Mouse (Mus musculus) gastrocnemius, postnatal 25 days (tissue): Measurements from ENCODE around the gene Rgl3. TPM values are rescaled to one million over a fixed set of nuclear protein-coding genes. Genes with fewer than 3 reads are reported as not detected.

ENCODE experiments used
- DNase-seq: peaks from one replicate; pipeline ENCODE4 v3.0.0; 2022
- total RNA-seq, 2 experiments: library from RNA; stranded (reverse); gene quantifications; 1 replicate in 1 of 2; 2 replicates in 1 of 2; pipeline ENCODE4 v1.2.3; 2021

Gene Rgl3
- total RNA-seq, 2 experiments from 2014 or later, result 0.33 to 0.83 TPM

DNA sequence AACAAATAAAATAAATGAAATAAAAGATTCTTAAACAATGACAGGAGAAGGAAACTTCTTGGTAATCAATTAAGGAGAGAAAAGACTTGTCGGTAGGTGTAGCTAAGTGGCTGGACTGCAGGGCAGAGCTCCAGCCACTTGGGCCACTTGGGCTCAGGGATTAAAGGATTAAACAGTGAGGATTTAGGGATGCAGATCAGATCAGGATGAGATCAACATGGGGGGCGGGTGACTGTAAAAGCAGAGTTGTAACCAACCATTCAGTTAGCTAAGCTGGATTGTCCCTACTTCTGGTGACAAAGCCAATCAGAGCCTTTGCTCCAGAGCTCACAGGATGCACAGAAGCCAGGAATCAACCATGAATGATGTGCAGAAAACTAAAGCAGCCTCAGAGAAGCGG lies 5.3 kb downstream of the Rgl3 start:
- DNase-seq, result no peak

DNA sequence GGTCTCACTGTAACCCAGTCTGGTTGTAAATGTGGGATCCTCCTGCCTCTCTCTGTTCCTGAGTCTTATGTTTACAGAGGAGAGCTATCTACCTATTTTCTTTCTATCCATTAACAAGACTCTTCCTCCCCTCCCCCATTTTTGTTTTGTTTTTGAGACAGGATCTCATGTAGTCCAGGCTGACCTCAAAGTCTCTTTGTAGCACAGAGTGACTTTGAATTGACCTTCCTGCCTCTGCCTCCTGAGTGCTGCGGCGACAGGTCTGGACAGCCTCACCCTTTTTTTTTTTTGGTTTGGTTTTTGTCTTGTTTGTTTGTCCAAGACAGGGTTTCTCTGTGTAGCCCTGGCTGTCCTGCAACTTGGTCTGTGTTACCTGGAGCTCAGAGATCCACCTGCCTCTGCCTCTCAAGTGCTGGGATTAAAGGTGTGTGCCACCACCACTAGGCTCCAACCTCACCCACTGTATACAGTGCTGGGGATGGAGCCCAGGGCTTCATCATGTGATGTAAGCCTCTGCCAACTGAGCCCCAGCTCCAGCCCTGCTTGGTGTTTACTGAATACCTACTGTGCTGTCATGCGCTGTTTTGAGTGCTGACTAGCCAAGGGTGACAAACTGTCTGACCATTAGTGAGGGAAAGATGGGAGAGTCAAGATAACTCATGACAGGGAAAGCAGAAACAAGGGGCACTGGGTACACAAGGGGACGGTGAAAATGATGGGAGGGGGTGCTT lies 10.7 kb downstream of the Rgl3 start:
- DNase-seq, result no peak

DNA sequence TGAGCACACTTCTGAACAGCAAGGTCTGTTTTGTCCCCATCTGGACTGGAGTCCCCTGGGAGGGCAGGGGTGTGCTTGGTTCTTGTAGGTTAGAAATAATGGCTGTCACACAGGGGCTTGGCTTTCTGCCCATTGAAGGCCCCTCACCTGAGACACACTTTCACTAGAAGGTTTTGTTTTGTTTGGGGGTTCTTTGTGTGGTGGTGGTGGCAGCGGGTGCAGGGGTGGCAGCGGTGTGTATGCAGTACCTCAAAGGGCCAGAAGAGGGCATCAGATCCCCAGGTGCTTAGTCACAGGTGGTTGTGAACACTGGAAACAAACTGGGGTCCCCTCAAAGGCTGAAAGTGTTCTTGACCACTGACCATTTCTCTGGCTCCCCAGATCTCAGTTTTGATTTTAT lies 11.3 kb downstream of the Rgl3 start:
- DNase-seq, result no peak

DNA sequence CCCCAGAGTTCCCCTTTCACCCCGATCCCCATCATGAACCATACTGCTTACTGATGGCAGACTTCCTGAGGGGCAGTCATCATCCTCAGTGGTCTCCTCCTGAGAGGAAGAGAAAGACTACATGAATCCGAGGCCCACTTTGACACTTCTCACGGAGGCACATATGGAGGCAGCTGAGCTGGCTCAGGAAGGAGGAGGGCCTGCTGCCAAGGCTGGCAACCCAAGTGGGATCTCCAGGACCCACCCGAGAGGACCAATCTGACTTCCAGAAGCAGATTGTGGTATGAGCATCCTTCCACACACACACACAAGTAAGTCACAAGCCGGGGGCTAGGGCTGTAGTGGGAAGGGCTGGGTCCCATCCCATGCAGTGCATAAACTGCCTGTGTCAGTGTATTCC lies 11.9 kb downstream of the Rgl3 start:
- no peak for DNase-seq

DNA sequence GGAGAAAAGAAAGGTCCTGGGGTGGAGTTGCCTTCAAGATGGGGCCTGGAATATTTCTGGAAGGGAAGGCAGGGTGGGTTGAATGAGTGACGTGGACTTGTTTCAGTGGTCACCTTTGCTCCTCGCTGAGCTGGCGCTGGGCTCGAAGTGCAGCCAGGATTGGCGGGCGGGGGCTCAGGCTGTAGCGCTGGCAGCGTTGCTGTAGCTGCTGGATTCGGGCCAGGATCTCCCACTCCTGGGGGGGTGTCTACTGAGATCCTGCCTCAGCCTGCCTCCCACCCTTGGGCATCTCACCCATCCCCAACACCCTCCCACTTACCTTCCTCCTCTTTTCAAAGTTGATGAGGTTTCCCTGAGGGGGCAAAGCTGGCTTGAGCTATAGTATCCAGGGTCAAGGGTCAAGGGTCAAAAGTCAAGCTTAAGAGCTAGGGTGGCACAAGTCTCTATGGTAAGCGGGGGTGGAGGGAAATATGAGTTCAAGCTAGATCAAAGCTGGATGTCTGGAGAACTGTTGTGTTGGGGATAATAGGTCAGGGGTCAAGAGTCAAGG lies 12.5 kb downstream of the Rgl3 start:
- DNase-seq, result no peak

DNA sequence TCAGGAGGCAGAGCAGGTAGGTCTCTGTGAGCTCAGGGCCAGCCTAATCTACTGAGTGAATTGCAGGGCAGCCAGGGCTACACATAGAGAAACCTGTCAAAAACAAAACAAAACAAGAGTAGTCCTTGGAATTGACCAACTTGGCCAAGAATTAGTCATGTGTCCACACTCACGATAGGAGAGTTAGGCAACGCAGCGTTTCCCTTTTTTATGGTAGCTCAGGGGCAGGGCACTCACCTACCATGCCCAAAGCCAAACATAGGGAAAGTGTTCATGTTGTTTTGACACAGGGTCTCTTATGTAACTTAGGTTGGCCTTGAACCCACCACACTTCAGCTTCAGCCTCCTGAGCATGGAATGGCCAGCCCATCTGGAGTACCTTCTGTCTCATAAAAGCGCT lies 19.9 kb downstream of the Rgl3 start:
- DNase-seq, result no peak

DNA sequence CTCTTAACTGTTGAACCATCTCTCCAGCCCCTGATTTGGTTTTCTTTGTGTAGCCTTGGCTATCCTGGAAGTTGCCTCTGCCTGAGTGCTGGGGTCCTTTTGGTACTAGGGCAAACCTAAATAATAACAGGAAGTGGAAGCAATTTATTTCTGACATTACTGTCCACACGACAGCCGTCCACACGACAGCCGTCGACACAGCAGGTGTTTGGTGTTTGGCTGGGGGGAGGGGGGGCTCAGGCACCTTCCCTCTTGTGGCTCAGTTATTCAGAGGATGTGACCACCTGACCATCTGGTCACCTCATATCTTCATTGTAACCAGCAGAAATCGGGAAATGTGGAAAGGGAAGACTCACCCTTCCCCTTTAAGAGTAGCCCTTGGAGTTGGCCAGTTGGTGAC lies 20.4 kb downstream of the Rgl3 start:
- no peak for DNase-seq

DNA sequence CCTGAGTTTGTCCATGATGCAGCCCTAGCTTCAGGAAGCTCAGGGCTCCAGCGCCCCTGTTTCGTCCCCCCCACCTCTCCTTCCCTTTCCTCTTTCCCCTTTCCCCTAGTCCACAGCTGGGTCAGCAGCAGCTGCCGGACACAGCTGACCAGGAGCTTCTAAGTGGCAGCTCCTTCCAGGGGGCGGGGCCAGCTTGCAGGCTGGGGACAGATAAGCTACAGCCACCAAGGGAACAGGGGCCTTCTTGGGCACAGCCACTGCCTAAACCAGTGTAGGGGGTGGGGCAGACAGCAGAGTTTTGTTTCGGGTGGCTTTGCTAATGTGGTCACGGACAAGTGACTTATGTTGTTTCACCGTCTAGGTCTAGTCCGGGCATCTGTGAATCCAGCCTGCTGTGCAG lies 25.8 kb downstream of the Rgl3 start, which contains the start of gene Epor:
Gene Epor (minus strand): TSS at position 90 of the 400 bp plus-strand sequence.
- DNase-seq, result peak; percentile 45

DNA sequence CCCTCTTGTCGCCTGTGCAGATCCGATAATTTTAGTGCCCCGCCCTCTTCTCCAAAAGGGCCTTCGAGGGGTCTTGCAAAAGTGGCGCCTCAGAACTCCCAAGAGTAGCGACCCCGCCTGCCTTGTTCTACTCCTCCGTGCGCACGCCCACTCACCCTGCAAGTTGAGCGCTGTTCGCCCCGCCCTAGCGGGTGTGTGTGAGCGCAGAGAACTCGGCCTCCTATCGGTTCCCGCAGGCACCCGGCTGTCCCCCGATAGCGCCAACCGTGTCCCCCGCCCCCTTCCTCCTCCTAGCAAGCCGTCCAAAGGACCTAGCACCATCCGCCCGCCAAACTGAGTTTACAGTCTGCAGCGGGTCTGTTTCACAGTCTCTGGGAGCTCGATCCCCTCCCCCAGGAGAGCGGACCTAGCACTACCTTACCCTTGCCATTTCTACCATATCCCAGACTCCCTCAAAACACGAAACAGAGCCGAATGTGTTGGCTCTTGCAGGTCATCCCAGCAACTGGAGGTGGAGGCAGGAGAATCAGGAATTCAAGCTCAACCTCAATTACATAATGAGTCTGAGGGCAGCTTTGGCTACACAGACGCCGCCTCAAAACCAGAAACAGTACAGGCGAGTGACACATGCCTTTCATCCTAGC lies 26.7 kb downstream of the Rgl3 start:
- peak; percentile 55 for DNase-seq

DNA sequence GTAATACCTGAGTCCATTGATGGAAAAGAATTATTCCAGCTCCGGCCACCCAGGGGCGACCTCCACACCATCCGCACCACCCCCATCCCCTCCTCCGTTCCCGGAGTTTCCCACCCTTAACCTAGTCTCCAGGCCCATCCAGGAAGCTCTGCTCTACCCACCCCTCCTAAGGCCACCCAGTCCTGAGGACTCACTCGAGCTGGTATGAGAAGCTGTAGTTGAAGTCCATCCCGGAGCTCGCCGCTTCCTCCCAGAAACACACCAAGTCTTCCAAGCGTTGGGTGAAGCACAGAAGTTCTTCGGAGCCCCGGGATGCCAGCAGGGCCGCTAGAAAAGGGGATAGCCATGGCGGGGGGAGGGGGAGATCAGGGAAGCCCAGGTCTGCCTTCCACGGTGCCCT lies 27.2 kb downstream of the Rgl3 start:
- no peak for DNase-seq

DNA sequence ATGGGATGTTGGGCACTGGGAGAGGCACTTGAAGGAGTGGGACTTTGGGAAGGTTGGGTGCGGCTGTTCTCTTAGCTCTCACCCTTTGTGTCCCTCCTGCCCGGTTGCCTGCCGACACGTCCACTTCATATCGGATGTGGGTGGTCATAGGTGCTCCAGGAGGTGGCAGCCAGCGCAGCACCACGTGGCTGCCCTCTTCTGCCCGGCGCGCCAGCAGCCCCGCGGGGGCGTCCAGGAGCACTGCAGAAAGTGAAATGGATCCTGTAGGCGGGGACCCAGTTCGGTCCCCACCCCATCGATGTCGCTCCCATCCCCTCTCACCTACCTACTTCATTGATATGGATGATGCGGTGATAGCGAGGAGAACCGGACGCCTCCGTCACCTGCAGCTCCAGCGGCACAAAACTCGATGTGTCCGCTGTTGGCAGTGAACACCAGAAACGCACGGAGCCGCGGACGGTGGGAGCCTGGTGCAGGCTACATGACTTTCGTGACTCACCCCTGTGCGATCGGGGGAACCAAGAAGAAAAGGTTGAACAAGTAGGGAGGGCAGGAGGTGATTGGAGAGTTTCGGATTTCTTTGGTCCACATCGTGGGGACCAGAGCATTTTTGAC lies 27.8 kb downstream of the Rgl3 start:
- no peak for DNase-seq

DNA sequence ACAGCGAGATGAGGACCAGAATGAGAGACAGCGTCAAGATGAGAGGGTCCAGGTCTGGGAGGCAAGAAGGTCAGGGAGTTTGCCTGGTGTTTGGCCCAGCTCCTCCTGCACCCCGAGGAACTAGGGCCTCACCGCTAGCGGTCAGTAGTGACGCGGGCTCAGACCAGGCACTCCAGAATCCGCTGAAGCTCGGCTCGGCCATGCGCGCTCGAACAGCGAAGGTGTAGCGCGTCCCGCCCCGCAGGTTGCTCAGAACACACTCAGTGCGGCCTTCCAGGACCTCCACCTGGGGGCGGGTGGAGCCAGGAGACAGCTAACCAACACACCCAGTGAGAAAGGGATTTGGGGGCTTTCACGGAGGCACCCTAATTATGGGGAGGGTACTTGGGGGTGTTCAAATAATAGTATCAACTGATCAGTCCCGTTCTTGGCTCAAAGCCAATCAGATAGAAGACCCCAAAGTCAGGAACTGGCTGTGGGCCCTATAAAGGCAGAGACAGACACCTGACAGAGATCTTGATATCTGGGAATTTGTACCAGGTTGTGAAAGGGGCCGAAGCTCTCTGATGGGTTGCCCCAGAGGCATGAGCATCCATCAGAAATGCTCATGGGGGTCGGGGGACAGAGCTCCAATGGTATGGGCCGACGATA lies 28.6 kb downstream of the Rgl3 start:
- DNase-seq, result no peak

DNA sequence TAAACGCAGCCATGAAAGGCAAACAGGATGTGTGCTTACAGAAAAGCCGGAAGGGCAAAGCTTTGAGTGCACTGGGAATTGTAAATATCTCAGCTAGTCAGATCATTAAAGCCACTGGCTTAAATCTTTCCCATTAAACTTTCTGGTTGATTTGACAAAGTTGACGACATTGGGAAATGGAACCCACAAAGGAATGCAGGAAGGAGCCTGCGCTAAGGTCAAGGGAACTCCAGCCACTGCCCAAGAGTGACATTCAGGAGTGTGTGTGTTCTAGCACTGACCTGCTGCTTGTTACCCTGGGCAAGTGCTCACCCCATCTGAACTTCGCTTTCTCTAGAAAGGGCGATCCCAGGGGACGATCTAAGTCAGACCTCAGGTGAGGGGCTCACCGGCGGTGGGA lies 29.1 kb downstream of the Rgl3 start:
- DNase-seq, result no peak

DNA sequence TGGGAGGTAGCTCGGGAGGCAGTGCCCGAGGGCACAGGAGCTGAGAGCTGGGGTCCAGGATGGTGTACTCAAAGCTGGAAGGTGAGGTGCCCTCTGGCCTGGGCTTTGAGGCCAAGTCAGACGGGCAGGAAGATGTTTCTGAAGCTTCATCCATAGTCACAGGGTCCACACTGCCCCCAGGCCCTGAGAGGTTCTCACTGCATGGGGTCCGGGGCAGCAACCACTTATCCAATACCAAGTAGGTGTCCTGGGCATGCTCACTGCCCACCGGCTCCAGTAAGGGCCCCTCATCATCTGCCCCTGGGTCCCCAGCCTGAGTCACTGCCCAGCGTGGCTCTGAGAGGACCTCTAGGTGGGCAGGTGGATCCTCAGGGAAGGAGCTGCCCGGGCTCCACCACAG lies 30.0 kb downstream of the Rgl3 start:
- DNase-seq, result no peak

DNA sequence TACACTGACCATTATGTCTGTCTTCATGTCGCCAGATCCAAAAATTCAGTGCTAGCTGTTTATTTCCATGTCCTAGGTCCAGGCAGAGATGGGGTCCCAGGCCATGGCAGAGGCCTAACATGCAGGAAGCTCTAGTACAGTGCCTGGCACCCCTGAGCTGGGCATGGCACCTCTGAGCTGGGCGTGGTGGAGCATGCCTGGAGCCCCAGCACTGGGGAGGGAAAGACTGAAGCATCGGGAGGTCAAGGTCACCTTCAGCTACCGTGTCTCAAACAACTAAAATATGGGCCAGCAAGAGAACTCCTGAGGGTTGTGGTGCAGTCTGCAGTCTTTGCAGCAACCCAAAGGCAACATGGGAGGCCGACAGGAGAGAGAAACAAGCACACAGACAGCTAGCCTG lies 30.9 kb downstream of the Rgl3 start:
- no peak for DNase-seq

DNA sequence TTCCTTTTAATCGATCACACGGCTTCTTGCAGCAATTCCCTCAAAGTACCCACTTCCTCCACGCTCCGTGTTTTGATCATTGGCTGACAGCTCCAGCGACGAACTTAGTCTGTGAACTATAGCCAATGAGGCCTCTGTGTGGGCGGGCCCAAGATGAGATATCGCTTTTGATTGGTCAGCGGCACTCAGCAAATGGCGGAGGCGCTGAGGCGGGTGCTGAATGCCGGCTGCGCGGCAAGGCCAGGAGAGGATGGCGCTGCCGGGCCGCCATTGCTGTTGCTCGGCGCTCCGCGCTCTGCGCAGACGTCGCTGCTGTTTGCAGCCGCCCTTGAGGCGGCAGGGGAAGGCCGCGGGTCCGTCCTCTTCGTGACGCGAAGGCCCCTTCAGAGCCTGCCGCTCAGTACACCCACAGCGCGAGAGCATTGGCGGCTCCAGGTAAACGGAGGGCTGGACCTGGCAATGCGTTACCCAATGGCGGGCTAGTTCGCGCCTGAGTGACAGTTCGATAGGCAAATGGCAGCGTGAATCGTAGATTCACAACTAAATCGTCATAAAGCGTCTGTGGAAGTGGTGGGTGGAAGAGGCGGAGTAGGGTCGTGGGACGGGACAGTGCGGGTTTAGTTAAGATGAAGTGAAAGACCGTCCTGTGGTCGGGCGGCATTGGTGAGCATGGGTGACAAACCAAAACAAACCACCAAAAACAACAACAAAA lies 33.5 kb downstream of the Rgl3 start, which contains the start of gene Swsap1:
Gene Swsap1 (plus strand): TSS at position 186 of the 712 bp plus-strand sequence.
- DNase-seq, result peak; percentile 97

DNA sequence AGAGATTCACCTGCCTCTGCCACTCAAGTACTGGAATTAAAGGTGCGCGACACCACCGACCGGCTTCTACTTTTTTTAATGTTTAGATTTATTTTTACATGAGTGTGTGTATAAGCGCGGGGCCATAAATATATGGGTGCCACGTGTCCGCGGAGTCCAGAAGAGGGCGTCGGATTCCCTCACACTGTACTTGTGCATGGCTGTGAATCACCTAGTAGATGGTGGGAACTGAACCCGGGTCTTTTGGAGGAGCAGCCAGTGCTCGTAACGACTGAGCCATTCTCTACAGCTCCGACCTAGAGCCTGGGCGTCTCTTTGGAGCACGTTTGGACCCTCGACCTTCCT lies 34.0 kb downstream of the Rgl3 start:
- DNase-seq, result no peak

DNA sequence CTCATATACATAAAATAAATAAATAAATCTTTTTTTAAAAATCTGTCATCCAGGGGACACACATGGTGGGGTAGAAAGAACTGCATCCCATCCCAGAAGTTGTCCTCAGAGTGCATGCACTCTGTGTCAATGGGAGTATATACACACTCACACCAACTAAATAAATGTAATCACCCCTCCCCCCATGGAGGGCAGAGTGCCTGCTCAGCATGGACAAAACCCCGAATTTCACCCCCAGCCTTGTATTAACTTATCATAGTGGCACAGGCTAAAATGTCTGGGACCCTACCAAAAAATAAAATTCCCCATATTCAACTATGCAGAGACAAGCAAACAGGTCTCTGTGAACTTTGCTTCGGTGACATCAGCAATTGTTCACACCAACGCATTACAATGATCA lies 34.6 kb downstream of the Rgl3 start:
- no peak for DNase-seq

DNA sequence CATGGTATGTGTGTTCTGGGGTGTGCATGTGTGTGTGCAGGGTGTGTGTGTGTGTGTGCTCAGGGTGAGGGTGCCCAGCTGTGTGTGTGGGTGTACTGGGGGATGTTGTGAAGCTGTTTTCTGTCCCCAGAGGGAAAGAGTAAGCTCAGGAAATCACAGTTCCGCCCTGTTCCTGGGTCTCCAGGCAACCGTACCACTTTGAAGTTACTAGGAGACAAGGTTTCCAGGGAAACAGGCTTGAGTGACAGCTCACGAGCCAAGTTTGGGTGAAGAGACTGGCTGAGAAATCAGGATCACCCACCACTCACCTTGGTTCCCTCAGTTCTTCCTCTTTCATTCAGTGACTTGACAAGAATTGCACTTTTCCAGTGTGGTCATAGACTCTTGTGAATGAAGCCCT lies 35.6 kb downstream of the Rgl3 start:
- no peak for DNase-seq

DNA sequence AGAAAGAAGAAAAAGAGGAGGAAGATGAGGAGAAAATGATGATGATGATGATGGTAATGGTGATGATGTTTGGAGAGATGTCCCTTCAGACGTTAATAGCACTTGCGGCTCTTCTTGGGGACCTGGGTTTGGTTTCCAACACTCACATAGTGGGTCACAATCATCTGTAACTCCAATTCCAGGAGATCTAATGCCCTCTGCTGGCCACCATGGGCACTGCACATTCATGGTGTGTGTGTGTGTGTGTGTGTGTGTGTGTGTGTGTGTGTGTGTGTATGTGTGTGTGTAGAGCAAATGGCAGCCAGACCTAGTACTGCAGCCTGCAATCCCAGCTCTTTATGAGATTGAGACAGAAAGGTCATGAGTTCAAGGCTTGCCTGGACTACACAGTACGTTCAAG lies 37.3 kb downstream of the Rgl3 start:
- no peak for DNase-seq

DNA sequence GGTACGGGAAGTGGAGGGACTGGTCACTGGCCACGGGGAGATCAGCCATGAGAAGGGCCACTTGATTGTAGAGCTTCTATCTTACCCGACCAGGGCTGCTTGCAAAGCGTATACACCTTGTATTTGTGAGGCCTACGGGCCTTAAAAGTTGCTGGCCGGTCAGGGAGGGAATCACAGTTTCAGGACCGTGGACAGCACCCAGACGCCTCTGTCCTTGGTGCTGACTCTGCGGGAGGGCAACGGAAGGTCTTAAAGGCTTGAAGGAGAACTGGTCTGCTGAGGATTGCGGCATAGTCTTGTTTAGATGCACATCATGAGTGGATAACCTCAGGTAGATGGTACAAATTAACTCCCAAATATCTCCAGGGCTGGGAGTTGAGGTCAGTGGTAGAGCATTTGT lies 38.9 kb downstream of the Rgl3 start:
- DNase-seq, result no peak

DNA sequence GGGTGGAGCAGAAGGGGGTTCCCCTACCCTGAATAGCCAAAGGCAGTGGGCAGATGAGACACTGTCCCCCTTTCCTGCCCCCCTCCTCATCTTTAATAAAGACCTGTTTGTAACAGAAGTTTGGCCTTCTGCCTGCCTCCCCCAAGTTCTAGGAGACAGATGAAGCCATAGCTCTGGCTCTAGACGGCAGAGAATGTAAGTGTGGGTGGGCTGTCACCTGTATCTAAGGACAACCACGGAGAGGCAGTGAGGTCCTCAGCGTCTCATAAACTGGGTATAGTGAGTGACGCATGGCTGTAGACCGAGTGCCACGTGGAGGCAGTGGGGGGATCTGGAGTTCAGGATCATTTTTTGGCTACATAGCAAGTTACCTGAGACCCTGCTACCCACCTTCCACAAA lies 40.5 kb downstream of the Rgl3 start:
- DNase-seq, result no peak
